Mouse (Mus musculus): ENCODE data around the gene Supt7l. TPM values are rescaled to one million over a fixed set of nuclear protein-coding genes. Genes with fewer than 3 reads are reported as not detected.

Gene Supt7l
- 3.0 and 3.2 TPM in 2 replicates for polyA plus RNA-seq (2012; rRNA removed)

DNA sequence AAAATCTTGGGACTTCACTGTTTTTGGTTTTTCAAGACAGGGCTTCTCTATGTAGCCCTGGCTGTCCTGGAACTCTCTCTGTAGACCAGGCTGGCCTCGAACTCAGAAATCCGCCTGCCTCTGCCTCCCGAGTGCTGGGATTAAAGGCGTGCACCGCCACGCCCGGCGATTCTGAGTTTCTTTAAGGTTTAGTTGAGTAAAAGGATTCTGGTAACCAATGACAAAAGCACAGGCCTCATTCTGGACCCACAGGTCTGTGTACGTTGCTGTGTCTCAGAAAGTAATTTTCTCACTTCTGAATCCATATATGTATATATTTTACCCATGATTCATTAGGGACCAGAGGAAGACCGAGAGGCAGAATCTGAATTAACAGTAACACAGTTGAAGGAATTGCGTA, at the start of gene Supt7l:
Gene Supt7l, minus strand, starts transcription at position 101 of the 400 bp plus-strand sequence.

DNA sequence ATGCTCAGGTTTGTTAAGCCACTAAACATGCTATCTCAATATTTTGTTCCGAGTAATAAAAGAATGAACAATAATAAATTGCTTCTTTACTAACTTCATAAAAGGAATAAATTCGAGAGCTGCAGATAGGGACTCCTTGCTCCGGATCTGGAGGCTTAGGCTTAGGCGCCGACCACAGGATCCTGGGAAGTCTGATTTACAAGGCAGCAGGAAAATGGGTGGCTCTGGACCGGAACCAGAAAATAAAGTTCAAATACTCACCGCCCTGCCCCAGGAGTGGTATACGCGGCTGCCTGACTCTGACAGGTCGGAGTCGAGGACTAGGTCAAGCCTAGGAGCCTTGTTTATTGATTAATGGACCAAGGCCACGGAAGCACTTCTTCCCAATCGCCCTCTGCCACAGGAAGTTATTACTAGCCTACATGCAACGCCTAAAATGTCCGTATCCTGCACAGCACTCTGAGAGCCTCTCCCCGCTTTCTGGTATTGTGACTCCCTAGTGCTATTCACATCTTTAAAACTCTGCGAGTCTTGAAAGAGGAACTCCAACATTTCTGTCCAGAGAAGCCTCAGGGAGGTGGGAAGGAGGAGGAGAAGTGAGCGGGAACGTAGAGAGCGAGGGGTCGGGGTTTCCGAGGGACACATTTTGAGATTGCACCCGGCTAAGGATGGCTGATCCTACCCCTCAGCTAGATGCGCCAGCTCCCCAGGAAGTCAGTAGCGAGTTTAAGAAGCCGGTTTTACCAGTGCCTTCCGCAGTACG, 1.1 kb downstream of the Supt7l start, which contains the start of gene Slc4a1ap:
Gene Slc4a1ap, plus strand, starts transcription at position 642 of the 763 bp plus-strand sequence.

DNA sequence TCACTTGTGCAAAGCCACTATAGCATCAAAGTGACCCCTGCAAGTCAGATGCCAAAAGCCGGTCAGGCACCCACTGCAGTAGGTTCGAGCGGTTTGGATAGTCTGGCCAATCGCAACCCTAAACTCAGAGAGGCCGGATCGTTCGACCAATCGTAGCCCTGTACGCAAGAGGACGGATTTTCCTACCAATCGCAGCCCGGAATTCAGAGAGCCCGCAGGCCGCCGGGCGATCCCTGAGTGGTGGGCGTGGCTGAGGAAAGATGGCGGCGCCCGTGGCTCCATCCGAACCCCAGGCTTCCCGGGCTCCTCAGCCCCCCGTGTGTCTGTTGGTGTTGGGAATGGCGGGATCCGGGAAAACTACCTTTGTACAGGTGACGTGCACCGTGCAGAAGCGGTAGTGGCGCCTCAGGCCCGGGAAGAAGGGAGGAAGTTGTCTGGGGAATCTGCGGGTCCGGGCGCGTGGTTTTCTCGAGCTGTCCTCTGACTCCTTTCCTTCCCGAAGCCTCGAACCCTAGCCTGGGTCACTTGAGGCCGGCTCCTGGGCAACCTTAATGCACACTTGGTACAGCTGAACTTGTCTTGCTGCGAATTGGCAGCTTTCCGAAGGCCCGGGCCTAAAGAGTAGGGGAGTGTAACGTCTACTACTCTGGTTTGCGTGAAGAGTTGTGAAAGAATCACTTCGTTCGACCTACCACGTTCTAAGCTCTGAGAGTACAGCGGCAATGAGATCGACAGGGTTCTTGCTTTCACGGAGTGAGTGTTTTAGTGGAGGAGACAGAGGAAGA, 32.9 kb downstream of the Supt7l start, which contains the start of gene Gpn1:
Gene Gpn1, plus strand, starts transcription at position 229 of the 785 bp plus-strand sequence.

DNA sequence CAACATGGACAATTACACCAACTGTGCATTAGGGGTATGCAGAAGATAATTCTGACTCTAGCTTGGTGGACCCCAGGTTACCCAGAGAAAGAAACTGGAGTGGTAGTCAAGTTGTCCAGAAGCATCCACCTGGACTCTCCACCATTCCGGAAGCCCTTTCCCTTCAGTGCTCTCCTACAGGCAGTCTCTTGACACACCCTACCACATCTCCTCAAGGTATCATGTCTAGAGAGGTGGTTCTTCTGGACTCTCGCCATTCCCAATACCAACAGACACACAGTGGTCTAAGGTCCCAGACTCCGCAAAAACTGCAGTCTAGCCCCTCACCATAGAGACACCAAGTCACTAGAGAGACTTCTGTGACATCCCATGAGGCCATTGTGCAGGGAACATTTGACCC, 42.2 kb downstream of the Supt7l start, which contains the start of gene 4930548H24Rik:
Gene 4930548H24Rik, plus strand, starts transcription at position 301 of the 400 bp plus-strand sequence.

Other genes with a start within 250 kb of the Supt7l start
- 11.9 and 14.9 TPM in 2 replicates for gene Ift172, start 236.7 kb downstream of the Supt7l start, polyA plus RNA-seq (2012; rRNA removed)
- 6.3 and 7.4 TPM in 2 replicates for gene Fndc4, start 231.7 kb downstream of the Supt7l start, polyA plus RNA-seq (2012; rRNA removed)
- not detected in 2 replicates for gene Gckr, start 230.4 kb downstream of the Supt7l start, polyA plus RNA-seq (2012; rRNA removed)
- gene Zfp512, start 75.4 kb downstream of the Supt7l start, polyA plus RNA-seq (2012; rRNA removed): 2.3 and 3.3 TPM in 2 replicates
- gene 4930548H24Rik, start 42.1 kb downstream of the Supt7l start, polyA plus RNA-seq (2012; rRNA removed): not detected in 2 replicates
- gene Gpn1, start 33.1 kb downstream of the Supt7l start, polyA plus RNA-seq (2012; rRNA removed): 5.8 and 10.8 TPM in 2 replicates
- 4.0 and 6.3 TPM in 2 replicates for gene Slc4a1ap, start 812 bp downstream of the Supt7l start, polyA plus RNA-seq (2012; rRNA removed)
- gene Mrpl33, start 69.1 kb upstream of the Supt7l start, polyA plus RNA-seq (2012; rRNA removed): 2.7 TPM in 2 replicates
- gene Rbks, start 169.8 kb upstream of the Supt7l start, polyA plus RNA-seq (2012; rRNA removed): 1.9 and 2.1 TPM in 2 replicates
- 9.4 and 11.0 TPM in 2 replicates for gene Babam2, start 169.9 kb upstream of the Supt7l start, polyA plus RNA-seq (2012; rRNA removed)

All from stomach, adult 2 months (tissue).